Mouse (Mus musculus) liver, embryonic 14.5 days (tissue): Measurements from ENCODE around the gene Scin. TPM values are rescaled to one million over a fixed set of nuclear protein-coding genes. Genes with fewer than 3 reads are reported as not detected.

Experiments
- ATAC-seq: fragments of 200-750 bp; cut with Nextera tagmentation; 2 replicates; pipeline ENCODE4 v1.8.0; 2017; ENCODE audit warnings: moderate number of reproducible peaks, mild to moderate bottlenecking, moderate library complexity; ENCODE audit not compliant: insufficient read depth
- DNase-seq, 3 experiments: peaks; one replicate each; pipeline ENCODE4 v3.0.0-alpha.2; 2012 to 2013; ENCODE audit warnings: low read depth in 3 of 3, low spot score in 3 of 3
- H3K27ac ChIP-seq: fragments of 300-500 bp; sonication (generic); 2 replicates; pipeline ENCODE4 v1.5.1; 2014; ENCODE audit warnings: moderate library complexity, mild to moderate bottlenecking, control low read depth, inconsistent platforms
- H3K27me3 ChIP-seq: fragments of 300-500 bp; sonication (generic); 2 replicates; pipeline ENCODE4 v1.6.1; 2014; ENCODE audit warnings: mild to moderate bottlenecking, low read length, moderate library complexity; ENCODE audit not compliant: control insufficient read depth, insufficient read depth
- H3K36me3 ChIP-seq: fragments of 300-500 bp; sonication (generic); replicated peaks from 2 replicates; pipeline ENCODE4 v1.6.1; 2014; ENCODE audit warnings: low read depth; ENCODE audit not compliant: control insufficient read depth, insufficient read depth
- H3K4me1 ChIP-seq, 2 experiments: fragments of 200-500 bp in 1 of 2; fragments of 300-500 bp in 1 of 2; sonication (generic) in 1 of 2; replicated peaks; 2 replicates each; pipeline ENCODE4 v1.6.1; 2012 to 2014; ENCODE audit warnings: antibody characterized with exemption in 1 of 2, inconsistent platforms in 1 of 2, low read length in 1 of 2; ENCODE audit not compliant: control insufficient read depth in 2 of 2, insufficient read depth in 2 of 2
- H3K4me2 ChIP-seq: fragments of 300-500 bp; sonication (generic); 2 replicates; pipeline ENCODE4 v1.6.1; 2014; ENCODE audit warnings: low read depth, mild to moderate bottlenecking, control low read depth, moderate library complexity
- H3K4me3 ChIP-seq, 2 experiments: fragments of 200-500 bp in 1 of 2; fragments of 300-500 bp in 1 of 2; sonication (generic) in 1 of 2; 2 replicates each; pipeline ENCODE4 v1.5.1; 2012 to 2014; ENCODE audit warnings: low read depth in 2 of 2, low read length in 2 of 2, mild to moderate bottlenecking in 2 of 2, control low read depth in 1 of 2, inconsistent platforms in 1 of 2, moderate library complexity in 1 of 2; ENCODE audit not compliant: insufficient read depth in 1 of 2
- H3K9ac ChIP-seq: fragments of 300-500 bp; sonication (generic); replicated peaks from 2 replicates; pipeline ENCODE4 v1.6.1; 2014; ENCODE audit warnings: mild to moderate bottlenecking, control low read depth, moderate library complexity
- H3K9me3 ChIP-seq: fragments of 300-500 bp; sonication (generic); 2 replicates; pipeline ENCODE4 v1.6.1; 2016; ENCODE audit warnings: low read length, mixed read lengths; ENCODE audit not compliant: control insufficient read depth
- CTCF ChIP-seq: IDR thresholded peaks from 2 replicates; pipeline ENCODE4 v1.5.1; 2016; ENCODE audit warnings: antibody characterized with exemption, low read depth, control low read depth
- EP300 ChIP-seq: IDR thresholded peaks from 2 replicates; pipeline ENCODE4 v1.6.1; 2016; ENCODE audit warnings: antibody characterized with exemption, low read depth
- WGBS: fragments of 180-500 bp; shearing (Covaris S2); extraction: QIAGEN DNeasy Blood & Tissue Kit; methylation state at CpG from one replicate; pipeline ENCODE4 v1.1.7; 2014; ENCODE audit not compliant: insufficient replicate concordance; 5-methylcytosine and 5-hydroxymethylcytosine counted together
- polyA plus RNA-seq, 2 experiments: library from polyadenylated mRNA; depleted of rRNA in 1 of 2; stranded (reverse) in 1 of 2; unstranded in 1 of 2; fragments of >200 nt; fragmentation: Nextera tagmentation in 1 of 2; extraction: Ambion mirVana in 1 of 2; gene quantifications; 2 replicates each; pipeline versions ENCODE4 v1.2.1 to v1.2.3; 2012 to 2014

Gene Scin
- polyA plus RNA-seq, 2 experiments: 0.04 TPM; not detected in 1

- Histone ChIP-seq H3K4me1 (no peaks in the 10 kb centered on the region), H3K9me3 (no peaks in the 10 kb centered on the region), H3K27me3 (no peaks in the 10 kb centered on the region), H3K36me3 (no peaks in the 10 kb centered on the region), H3K27ac (no peak overlapping the region), H3K4me2 (no peak overlapping the region), H3K4me3 (no peak overlapping the region), H3K9ac (no peak overlapping the region)
- ATAC-seq (no peak), DNase-seq (no peak)
- TF ChIP-seq CTCF: no peak
- TF ChIP-seq EP300: no peak
- 80% methylated on average over 1 of the region's 1 CpGs for WGBS
Observed at GRCm38 (mm10) chr12:40169675-40170074, 35.6 kb upstream of the Scin start.

GRCm38 (mm10) chr12:40164621-40165020, 30.6 kb upstream of the Scin start:
- no peaks in the 10 kb centered on the region for H3K36me3 ChIP-seq
- no peak overlapping the region for H3K9ac ChIP-seq
- no peak overlapping the region for H3K4me2 ChIP-seq
- no peaks in the 10 kb centered on the region for H3K9me3 ChIP-seq
- ATAC-seq (no peak), DNase-seq (no peak)
- TF ChIP-seq CTCF (peak; percentile 45; the same call in 1 of the 2 replicates), EP300 (no peak)
- H3K4me1 ChIP-seq: no peaks in the 10 kb centered on the region
- H3K4me3 ChIP-seq: no peak overlapping the region
- H3K27me3 ChIP-seq: no peaks in the 10 kb centered on the region
- WGBS: 6% methylated on average over 2 of the region's 2 CpGs
- H3K27ac ChIP-seq: no peak overlapping the region

DNA sequence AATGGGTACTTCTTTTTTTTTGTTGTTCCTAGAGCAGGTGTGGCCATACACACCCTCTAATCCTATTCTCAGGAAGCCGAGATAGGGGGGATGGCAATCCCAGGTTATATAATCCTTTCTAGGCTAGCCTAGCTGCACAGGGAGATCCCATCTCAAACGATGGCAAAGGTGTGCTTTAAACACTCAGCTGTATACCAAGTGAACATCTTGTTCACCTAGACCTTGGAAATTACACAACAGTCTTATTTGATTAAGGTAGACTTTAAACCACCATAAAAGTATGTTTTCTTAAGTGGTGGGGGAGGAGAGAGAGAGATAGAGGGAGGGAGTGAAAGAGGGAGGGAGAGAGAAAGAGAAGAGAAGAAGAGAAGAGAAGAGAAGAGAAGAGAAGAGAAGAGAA, 26.7 kb upstream of the Scin start:
- no peak overlapping the region for H3K4me3 ChIP-seq
- no peak for ATAC-seq
- H3K9me3 ChIP-seq: no peaks in the 10 kb centered on the region
- H3K27ac ChIP-seq: no peak overlapping the region
- H3K4me1 ChIP-seq: no peaks in the 10 kb centered on the region
- no peak overlapping the region for H3K4me2 ChIP-seq
- TF ChIP-seq CTCF (no peak), EP300 (no peak)
- whole genome bisulfite sequencing: 35% methylated on average over 2 of the region's 2 CpGs
- H3K27me3 ChIP-seq: no peaks in the 10 kb centered on the region
- no peak overlapping the region for H3K9ac ChIP-seq
- DNase-seq: no peak
- H3K36me3 ChIP-seq: no peaks in the 10 kb centered on the region

DNA sequence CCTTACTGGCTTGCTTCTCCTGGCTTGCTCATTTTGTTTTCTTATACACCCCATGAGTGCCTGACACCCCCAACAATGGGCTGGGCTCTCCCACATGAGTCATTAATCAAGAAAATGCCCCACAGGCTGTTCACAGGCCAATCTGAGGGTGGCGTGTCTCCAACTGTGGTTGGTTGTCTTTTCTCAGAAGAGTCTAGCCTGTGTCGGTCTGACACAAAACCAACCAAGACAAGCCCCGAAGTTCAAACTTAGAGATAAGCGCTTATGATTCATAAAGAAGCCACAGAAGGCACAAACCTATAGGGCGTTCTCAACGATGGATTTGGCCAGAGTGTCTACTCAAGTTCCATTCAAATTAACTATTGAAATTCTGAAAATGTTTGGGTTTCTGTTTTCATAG, 20.2 kb upstream of the Scin start:
- Histone ChIP-seq H3K27me3 (no peaks in the 10 kb centered on the region), H3K4me1 (no peaks in the 10 kb centered on the region), H3K4me3 (no peak overlapping the region), H3K9me3 (no peaks in the 10 kb centered on the region), H3K36me3 (no peaks in the 10 kb centered on the region), H3K4me2 (no peak overlapping the region), H3K27ac (no peak overlapping the region), H3K9ac (no peak overlapping the region)
- DNase-seq: no peak
- TF ChIP-seq EP300: no peak
- TF ChIP-seq CTCF: no peak
- no peak for ATAC-seq
- 43% methylated on average over 6 of the region's 6 CpGs for WGBS

- Histone ChIP-seq H3K36me3 (no peaks in the 10 kb centered on the region), H3K4me3 (no peak overlapping the region), H3K27ac (no peak overlapping the region), H3K4me2 (no peak overlapping the region), H3K9me3 (no peaks in the 10 kb centered on the region), H3K27me3 (no peaks in the 10 kb centered on the region), H3K4me1 (no peaks in the 10 kb centered on the region), H3K9ac (no peak overlapping the region)
- 27% methylated on average over 8 of the region's 8 CpGs for WGBS
- DNase-seq (no peak), ATAC-seq (no peak)
- no peak for TF ChIP-seq CTCF
- no peak for TF ChIP-seq EP300
Observed at GRCm38 (mm10) chr12:40152353-40153069, 18.5 kb upstream of the Scin start.
